Mouse (Mus musculus): ENCODE results near the gene Prr23a2.

DNA sequence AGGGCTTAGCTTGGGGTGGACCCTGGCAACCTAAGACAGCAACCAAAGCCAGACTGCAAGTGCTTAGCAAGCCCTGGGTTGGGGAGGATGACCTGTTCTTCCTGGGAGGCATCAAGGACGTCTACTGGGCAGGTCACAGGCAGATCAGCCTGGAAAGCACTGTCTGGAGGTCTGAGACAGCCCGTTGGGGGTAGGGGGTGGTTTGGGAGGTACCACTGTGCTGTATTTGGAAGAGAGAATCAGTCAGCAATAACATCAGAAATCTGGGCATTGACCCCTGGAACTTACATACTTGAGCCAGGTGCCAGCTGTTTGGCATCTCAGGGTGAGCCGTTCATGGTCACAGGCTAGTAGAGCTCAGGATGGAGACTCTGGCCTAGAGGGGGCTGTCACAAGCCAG, 40.2 kb upstream of the Prr23a2 start:
- TF ChIP-seq POLR2A (IDR thresholded peaks at IDR 0.05; ENCODE audit: insufficient read depth, low read depth, low read length) (no peak), CTCF (IDR thresholded peaks at IDR 0.05) (no peak), EP300 (IDR thresholded peaks at IDR 0.05; ENCODE audit: insufficient read depth, low read depth, low read length) (no peak)
